Mouse (Mus musculus): Measurements from ENCODE around the gene Chd9.

Chd9 gene

GRCm38 (mm10) chr8:90828181-90828986, at the start of gene Chd9:
Gene Chd9 (plus strand): TSS chr8:90828352.
- peak; percentile 94 for DNase-seq (ENCODE audit: low read depth, low spot score)

GRCm38 (mm10) chr8:90791616-90792015, 36.5 kb upstream of the Chd9 start:
- no peak for DNase-seq (ENCODE audit: low read depth, low spot score)

- peak; percentile 69 for DNase-seq (ENCODE audit: low read depth, low spot score)
Observed at GRCm38 (mm10) chr8:90793710-90794109, 34.4 kb upstream of the Chd9 start.

- DNase-seq (ENCODE audit: low read depth, low spot score): peak; percentile 87
Observed at GRCm38 (mm10) chr8:90794990-90795861, 32.9 kb upstream of the Chd9 start.

GRCm38 (mm10) chr8:90799473-90799872, 28.7 kb upstream of the Chd9 start:
- no peak for DNase-seq (ENCODE audit: low read depth, low spot score)

- no peak for DNase-seq (ENCODE audit: low read depth, low spot score)
Observed at GRCm38 (mm10) chr8:90813602-90814320, 14.4 kb upstream of the Chd9 start.

- no peak for DNase-seq (ENCODE audit: low read depth, low spot score)
Observed at GRCm38 (mm10) chr8:90816061-90816882, 11.9 kb upstream of the Chd9 start.

- no peak for DNase-seq (ENCODE audit: low read depth, low spot score)
Observed at GRCm38 (mm10) chr8:90817293-90817692, 10.9 kb upstream of the Chd9 start, which contains the start of gene Gm19935. Gene Gm19935 (minus strand): TSS chr8:90817393.

- no peak for DNase-seq (ENCODE audit: low read depth, low spot score)
Observed at GRCm38 (mm10) chr8:90819561-90820320, 8.4 kb upstream of the Chd9 start.

- no peak for DNase-seq (ENCODE audit: low read depth, low spot score)
Observed at GRCm38 (mm10) chr8:90820321-90820696, 7.8 kb upstream of the Chd9 start.

GRCm38 (mm10) chr8:90822443-90822842, 5.7 kb upstream of the Chd9 start:
- no peak for DNase-seq (ENCODE audit: low read depth, low spot score)

- DNase-seq (ENCODE audit: low read depth, low spot score): no peak
Observed at GRCm38 (mm10) chr8:90825459-90825871, 2.7 kb upstream of the Chd9 start.

- DNase-seq (ENCODE audit: low read depth, low spot score): peak; percentile 36
Observed at GRCm38 (mm10) chr8:90828987-90829740, 1.0 kb downstream of the Chd9 start.

GRCm38 (mm10) chr8:90829825-90830224, 1.7 kb downstream of the Chd9 start:
- peak; percentile 11 for DNase-seq (ENCODE audit: low read depth, low spot score)

GRCm38 (mm10) chr8:90830980-90831379, 2.8 kb downstream of the Chd9 start:
- peak; percentile 56 for DNase-seq (ENCODE audit: low read depth, low spot score)

- no peak for DNase-seq (ENCODE audit: low read depth, low spot score)
Observed at GRCm38 (mm10) chr8:90832576-90833289, 4.6 kb downstream of the Chd9 start.

GRCm38 (mm10) chr8:90833628-90834320, 5.6 kb downstream of the Chd9 start:
- DNase-seq (ENCODE audit: low read depth, low spot score): no peak

GRCm38 (mm10) chr8:90834321-90834672, 6.1 kb downstream of the Chd9 start:
- DNase-seq (ENCODE audit: low read depth, low spot score): no peak

Data from CD4-positive helper T cell, adult 2 months (primary cell).